Mouse (Mus musculus) MEL (cell line): ENCODE results near the gene Lipt2. TPM values are rescaled to one million over a fixed set of nuclear protein-coding genes. Genes with fewer than 3 reads are reported as not detected.

Experiments used
- DNase-seq: peaks from one replicate; pipeline ENCODE4 v3.0.0; 2011; ENCODE audit warnings: low read depth, low spot score
- H3K27ac ChIP-seq: 2 replicates; pipeline ENCODE4 v1.5.1; 2012; ENCODE audit warnings: low read depth, mild to moderate bottlenecking, control low read depth, low read length, moderate library complexity; ENCODE audit not compliant: control insufficient read depth
- H3K27me3 ChIP-seq, 2 experiments: fragments of 150-350 bp in 1 of 2; sonication (generic) in 1 of 2; 2 replicates each; pipeline ENCODE4 v1.6.1; 2012; ENCODE audit warnings: low read length in 2 of 2, mild to moderate bottlenecking in 2 of 2, improper control_type of control experiment in 1 of 2, moderate library complexity in 1 of 2; ENCODE audit not compliant: insufficient read depth in 2 of 2, control insufficient read depth in 1 of 2
- H3K36me3 ChIP-seq, 2 experiments: 2 replicates each; pipeline ENCODE4 v1.6.1; 2012 to 2014; ENCODE audit warnings: low read length in 2 of 2, improper control_type of control experiment in 1 of 2, inconsistent platforms in 1 of 2, mild to moderate bottlenecking in 1 of 2; ENCODE audit not compliant: insufficient read depth in 2 of 2, control insufficient read depth in 1 of 2
- H3K4me1 ChIP-seq, 2 experiments: fragments of 150-350 bp in 1 of 2; sonication (generic) in 1 of 2; 2 replicates each; pipeline ENCODE4 v1.6.1; 2012; ENCODE audit warnings: low read length in 2 of 2, improper control_type of control experiment in 1 of 2, mild to moderate bottlenecking in 1 of 2; ENCODE audit not compliant: insufficient read depth in 2 of 2, control insufficient read depth in 1 of 2
- H3K4me3 ChIP-seq, 2 experiments: fragments of 150-350 bp in 1 of 2; sonication (generic) in 1 of 2; 2 replicates each; pipeline ENCODE4 v1.5.1; 2012; ENCODE audit warnings: low read depth in 2 of 2, low read length in 2 of 2, mild to moderate bottlenecking in 2 of 2, moderate library complexity in 2 of 2, control low read depth in 1 of 2, improper control_type of control experiment in 1 of 2; ENCODE audit not compliant: control insufficient read depth in 1 of 2, insufficient read depth in 1 of 2
- H3K79me2 ChIP-seq: 2 replicates; pipeline ENCODE4 v1.6.1; 2012; ENCODE audit warnings: mild to moderate bottlenecking, low read length, moderate library complexity; ENCODE audit not compliant: control insufficient read depth, poor library complexity, insufficient read depth
- H3K9ac ChIP-seq: 2 replicates; pipeline ENCODE4 v1.6.1; 2012; ENCODE audit warnings: low read depth, mild to moderate bottlenecking, control low read depth, low read length, moderate library complexity; ENCODE audit not compliant: control insufficient read depth, poor library complexity, severe bottlenecking
- H3K9me3 ChIP-seq: fragments of 150-350 bp; sonication (generic); replicated peaks from 2 replicates; pipeline ENCODE4 v1.6.1; 2012; ENCODE audit warnings: mild to moderate bottlenecking, low read length, improper control_type of control experiment, moderate library complexity; ENCODE audit not compliant: insufficient read depth
- CHD2 ChIP-seq: IDR thresholded peaks from 2 replicates; pipeline ENCODE4 v1.6.1; 2011; ENCODE audit warnings: low read length, improper control_type of control experiment
- E2F4 ChIP-seq: IDR thresholded peaks from 2 replicates; pipeline ENCODE4 v1.6.1; 2011; ENCODE audit warnings: low read depth, low read length, improper control_type of control experiment, borderline replicate concordance
- ELF1 ChIP-seq: IDR thresholded peaks from 2 replicates; pipeline ENCODE4 v1.6.1; 2014; ENCODE audit warnings: low read depth, mild to moderate bottlenecking, inconsistent platforms, low read length, improper control_type of control experiment, moderate library complexity
- EP300 ChIP-seq, 2 experiments: IDR thresholded peaks; 2 replicates each; pipeline ENCODE4 v1.6.1; 2011; ENCODE audit warnings: improper control_type of control experiment in 2 of 2, low read length in 2 of 2, low read depth in 1 of 2, mild to moderate bottlenecking in 1 of 2
- ETS1 ChIP-seq: IDR thresholded peaks from 2 replicates; pipeline ENCODE4 v1.6.1; 2012; ENCODE audit warnings: low read depth, mild to moderate bottlenecking, inconsistent platforms, low read length, improper control_type of control experiment, moderate library complexity
- JUND ChIP-seq: IDR thresholded peaks from 2 replicates; pipeline ENCODE4 v1.6.1; 2011; ENCODE audit warnings: low read depth, mild to moderate bottlenecking, improper control_type of control experiment, low read length
- KAT2A ChIP-seq: conservative IDR thresholded peaks from 2 replicates; pipeline ENCODE4 v1.6.1; 2012; ENCODE audit warnings: low read depth, low read length, improper control_type of control experiment, inconsistent platforms
- MAFK ChIP-seq: IDR thresholded peaks from 2 replicates; pipeline ENCODE4 v1.6.1; 2011; ENCODE audit warnings: low read depth, mild to moderate bottlenecking, low read length, improper control_type of control experiment, borderline replicate concordance
- MAX ChIP-seq: IDR thresholded peaks from 2 replicates; pipeline ENCODE4 v1.6.1; 2011; ENCODE audit warnings: low read length, improper control_type of control experiment
- MEF2A ChIP-seq: IDR thresholded peaks from 2 replicates; pipeline ENCODE4 v1.6.1; 2014; ENCODE audit warnings: low read depth, mild to moderate bottlenecking, inconsistent platforms, low read length, improper control_type of control experiment; ENCODE audit not compliant: poor library complexity, insufficient replicate concordance, severe bottlenecking; ENCODE audit errors: extremely low read depth
- MXI1 ChIP-seq: IDR thresholded peaks from 2 replicates; pipeline ENCODE4 v1.6.1; 2011; ENCODE audit warnings: mild to moderate bottlenecking, low read depth, low read length, improper control_type of control experiment
- MYB ChIP-seq: IDR thresholded peaks from 2 replicates; pipeline ENCODE4 v1.6.1; 2011; ENCODE audit warnings: mild to moderate bottlenecking, low read depth, low read length, improper control_type of control experiment
- POLR2A ChIP-seq, 2 experiments: IDR thresholded peaks; 2 replicates each; pipeline ENCODE4 v1.6.1; 2011 to 2012; ENCODE audit warnings: low read length in 2 of 2, mild to moderate bottlenecking in 2 of 2, control low read depth in 1 of 2, improper control_type of control experiment in 1 of 2, low read depth in 1 of 2, moderate library complexity in 1 of 2; ENCODE audit not compliant: control insufficient read depth in 1 of 2, insufficient read depth in 1 of 2, poor library complexity in 1 of 2
- POLR2AphosphoS2 ChIP-seq: IDR thresholded peaks from 2 replicates; pipeline ENCODE4 v1.6.1; 2011; ENCODE audit warnings: low read length, improper control_type of control experiment
- RCOR1 ChIP-seq: IDR thresholded peaks from 2 replicates; pipeline ENCODE4 v1.6.1; 2012; ENCODE audit warnings: low read depth, mild to moderate bottlenecking, inconsistent platforms, low read length, improper control_type of control experiment
- SIN3A ChIP-seq: IDR thresholded peaks from 2 replicates; pipeline ENCODE4 v1.6.1; 2012; ENCODE audit warnings: low read length, improper control_type of control experiment, inconsistent platforms
- SMC3 ChIP-seq: IDR thresholded peaks from 2 replicates; pipeline ENCODE4 v1.6.1; 2011; ENCODE audit warnings: low read depth, low read length, improper control_type of control experiment
- TAL1 ChIP-seq: IDR thresholded peaks from 2 replicates; pipeline ENCODE4 v1.6.1; 2012; ENCODE audit warnings: mild to moderate bottlenecking, inconsistent platforms, low read length, moderate library complexity, mixed read lengths
- TCF12 ChIP-seq: IDR thresholded peaks from 2 replicates; pipeline ENCODE4 v1.6.1; 2014; ENCODE audit warnings: low read depth, mild to moderate bottlenecking, inconsistent platforms, low read length, improper control_type of control experiment, moderate library complexity
- USF1 ChIP-seq: IDR thresholded peaks from 2 replicates; pipeline ENCODE4 v1.6.1; 2014; ENCODE audit warnings: low read depth, mild to moderate bottlenecking, inconsistent platforms, low read length, improper control_type of control experiment, moderate library complexity
- ZKSCAN1 ChIP-seq: IDR thresholded peaks from 2 replicates; pipeline ENCODE4 v1.6.1; 2012; ENCODE audit warnings: low read depth, mild to moderate bottlenecking, inconsistent platforms, low read length, improper control_type of control experiment, moderate library complexity
- ZMIZ1 ChIP-seq: IDR thresholded peaks from 2 replicates; pipeline ENCODE4 v1.6.1; 2012; ENCODE audit warnings: low read depth, mild to moderate bottlenecking, inconsistent platforms, low read length, improper control_type of control experiment, moderate library complexity
- ZNF384 ChIP-seq: IDR thresholded peaks from 2 replicates; pipeline ENCODE4 v1.6.1; 2012; ENCODE audit warnings: low read depth, mild to moderate bottlenecking, inconsistent platforms, low read length, improper control_type of control experiment
- polyA plus RNA-seq, 2 experiments: library from polyadenylated mRNA; stranded (reverse) in 1 of 2; unstranded in 1 of 2; fragments of >175 nt in 1 of 2; fragments of >200 nt in 1 of 2; gene quantifications; 2 replicates each; pipeline versions ENCODE4 v1.2.1 to v1.2.4; 2012; ENCODE audit warnings: low replicate concordance in 2 of 2, low read depth in 1 of 2; ENCODE audit not compliant: insufficient read length in 2 of 2, insufficient read depth in 1 of 2, missing spikeins in 1 of 2
- total RNA-seq: library from RNA; depleted of rRNA; stranded (reverse); fragments of 300-350 nt; gene quantifications from 2 replicates; pipeline ENCODE4 v1.2.3, GENCODE M21; 2012

The Lipt2 gene
- total and polyA plus RNA-seq, 3 experiments, result 8.1 to 10.3 TPM; not detected in 1

- DNase-seq, result no peak
- TF ChIP-seq ZMIZ1 (no peak), ELF1 (no peak), TAL1 (no peak), KAT2A (no peak), MYB (no peak), SMC3 (no peak), USF1 (no peak), ZNF384 (no peak), ETS1 (no peak), MAX (no peak), ZKSCAN1 (no peak), POLR2AphosphoS2 (no peak), SIN3A (no peak)
- Histone ChIP-seq H3K27ac (no peak overlapping the region), H3K79me2 (no peaks in the 10 kb centered on the region), H3K27me3 (no peaks in the 10 kb centered on the region; a peak in 1 of 4 replicates), H3K9me3 (no peaks in the 10 kb centered on the region), H3K36me3 (peaks cover 0 to 11% of the 10 kb centered on the region in 2 experiments; a peak in 2 of 4 replicates), H3K9ac (no peak overlapping the region), H3K4me1 (peaks cover 4 to 12% of the 10 kb centered on the region in 2 experiments), H3K4me3 (no peak overlapping the region)
Observed at GRCm38 (mm10) chr7:100201191-100201590, 42.1 kb downstream of the Lipt2 start.

GRCm38 (mm10) chr7:100203616-100204015, 44.5 kb downstream of the Lipt2 start:
- DNase-seq, result no peak
- Histone ChIP-seq H3K27ac (no peak overlapping the region), H3K9me3 (no peaks in the 10 kb centered on the region), H3K4me1 (peaks cover 7 to 20% of the 10 kb centered on the region in 2 experiments), H3K79me2 (no peaks in the 10 kb centered on the region), H3K36me3 (peaks cover 0 to 11% of the 10 kb centered on the region in 2 experiments; a peak in 2 of 4 replicates), H3K27me3 (no peaks in the 10 kb centered on the region; a peak in 1 of 4 replicates), H3K9ac (no peak overlapping the region), H3K4me3 (no peak overlapping the region)
- TF ChIP-seq JUND (no peak), EP300 (IDR thresholded peaks at IDR 0.05; ENCODE audit: low read depth in 1 of 2, low read length in 2 of 2) (no peak), TAL1 (no peak), ETS1 (no peak), E2F4 (no peak), MEF2A (no peak), MAFK (no peak), MXI1 (no peak; the same call in 1 of the 2 replicates), CHD2 (no peak), TCF12 (no peak), RCOR1 (no peak), POLR2A (IDR thresholded peaks at IDR 0.05; ENCODE audit: control insufficient read depth in 1 of 2, insufficient read depth in 1 of 2, low read depth in 1 of 2, low read length in 2 of 2, poor library complexity in 1 of 2) (no peak)
